Mouse (Mus musculus) olfactory bulb, adult 2 months (tissue): ENCODE data around the gene Wap. TPM values are rescaled to one million over a fixed set of nuclear protein-coding genes. Genes with fewer than 3 reads are reported as not detected.
A peak's percentile ranks its signal among the peaks of the same experiment; 100 is the strongest.
"Not testable (repeated sequence)": the region's sequence is repeated elsewhere in the genome, so short reads cannot be mapped to it uniquely, and the experiment has no call there.

Experiments used
- H3K27ac ChIP-seq: fragments of 200-500 bp; 2 replicates; pipeline ENCODE4 v1.5.1; 2012; ENCODE audit warnings: low read depth, low read length; ENCODE audit not compliant: insufficient read depth
- H3K4me1 ChIP-seq: fragments of 200-500 bp; 2 replicates; pipeline ENCODE4 v1.6.1; 2012; ENCODE audit warnings: low read length; ENCODE audit not compliant: control insufficient read depth, insufficient read depth
- H3K4me3 ChIP-seq: fragments of 200-500 bp; 2 replicates; pipeline ENCODE4 v1.5.1; 2012; ENCODE audit warnings: mild to moderate bottlenecking, low read depth, low read length, moderate library complexity; ENCODE audit not compliant: insufficient read depth
- CTCF ChIP-seq: fragments of 200-500 bp; IDR thresholded peaks from 2 replicates; pipeline ENCODE4 v1.5.1; 2012; ENCODE audit warnings: low read depth, mild to moderate bottlenecking, low read length, moderate library complexity; ENCODE audit not compliant: insufficient read depth
- POLR2A ChIP-seq: fragments of 200-500 bp; IDR thresholded peaks from 2 replicates; pipeline ENCODE4 v1.6.1; 2012; ENCODE audit warnings: mild to moderate bottlenecking, low read depth, low read length, moderate library complexity; ENCODE audit not compliant: insufficient read depth
- WGBS: fragments of 180-500 bp; shearing (Covaris S2); methylation state at CpG from one replicate; pipeline ENCODE4 v1.1.7; 2018; 5-methylcytosine and 5-hydroxymethylcytosine counted together
- polyA plus RNA-seq: library from polyadenylated mRNA; stranded (reverse); fragments of >200 nt; gene quantifications from 2 replicates; pipeline ENCODE4 v1.2.4, GENCODE M21; 2012; ENCODE audit warnings: low replicate concordance; ENCODE audit not compliant: missing spikeins, insufficient read depth, insufficient read length

Gene Wap
- polyA plus RNA-seq, 1 experiment = not detected

- WGBS = 42% methylated on average over 9 of the region's 9 CpGs
- Histone ChIP-seq H3K4me1 (no peaks in the 10 kb centered on the region), H3K27ac (no peak overlapping the region), H3K4me3 (no peak overlapping the region)
- no peak for TF ChIP-seq CTCF
- TF ChIP-seq POLR2A = no peak
Observed at GRCm38 (mm10) chr11:6669041-6669440, 30.6 kb upstream of the Wap start.

GRCm38 (mm10) chr11:6666634-6667033, 28.2 kb upstream of the Wap start:
- no peak overlapping the region for H3K27ac ChIP-seq
- no peak overlapping the region for H3K4me3 ChIP-seq
- WGBS = 79% methylated on average over 2 of the region's 2 CpGs
- no peaks in the 10 kb centered on the region for H3K4me1 ChIP-seq
- no peak for TF ChIP-seq CTCF
- no peak for TF ChIP-seq POLR2A

GRCm38 (mm10) chr11:6661206-6661605, 22.8 kb upstream of the Wap start:
- Histone ChIP-seq H3K4me3 (no peak overlapping the region), H3K4me1 (peaks cover 11% of the 10 kb centered on the region; the same call in 1 of the 2 replicates), H3K27ac (no peak overlapping the region)
- 81% methylated on average over 14 of the region's 14 CpGs for WGBS
- no peak for TF ChIP-seq POLR2A
- TF ChIP-seq CTCF = no peak

GRCm38 (mm10) chr11:6658271-6658670, 19.8 kb upstream of the Wap start, which contains the start of gene Ramp3:
Gene Ramp3 (plus strand): TSS chr11:6658521.
- TF ChIP-seq POLR2A = no peak
- no peak for TF ChIP-seq CTCF
- Histone ChIP-seq H3K4me3 (peak within 1 kb of the TSS; percentile 50), H3K27ac (no peak within 1 kb of the TSS), H3K4me1 (peaks cover 11% of the 10 kb centered on the region; the same call in 1 of the 2 replicates)
- under 1% methylated on average over 18 of the region's 18 CpGs for WGBS

GRCm38 (mm10) chr11:6654903-6655302, 16.5 kb upstream of the Wap start:
- TF ChIP-seq POLR2A (no peak), CTCF (no peak)
- Histone ChIP-seq H3K27ac (no peak overlapping the region), H3K4me3 (no peak overlapping the region), H3K4me1 (peaks cover 11% of the 10 kb centered on the region; the same call in 1 of the 2 replicates)
- WGBS = 0% methylated on average over 2 of the region's 2 CpGs

- H3K27ac ChIP-seq, H3K4me1 ChIP-seq, H3K4me3 ChIP-seq: not testable (repeated sequence)
- WGBS = 92% methylated on average over 3 of the region's 3 CpGs
Observed at GRCm38 (mm10) chr11:6652978-6653377, 14.5 kb upstream of the Wap start.

GRCm38 (mm10) chr11:6650519-6650918, 12.1 kb upstream of the Wap start:
- Histone ChIP-seq H3K4me1 (no peaks in the 10 kb centered on the region), H3K4me3 (no peak overlapping the region), H3K27ac (no peak overlapping the region)
- no peak for TF ChIP-seq POLR2A
- TF ChIP-seq CTCF = no peak
- WGBS = 75% methylated on average over 7 of the region's 7 CpGs

GRCm38 (mm10) chr11:6647831-6648724, 9.6 kb upstream of the Wap start:
- TF ChIP-seq CTCF = no peak
- no peak for TF ChIP-seq POLR2A
- Histone ChIP-seq H3K4me1 (no peaks in the 10 kb centered on the region), H3K27ac (no peak overlapping the region), H3K4me3 (no peak overlapping the region)
- 62% methylated on average over 9 of the region's 9 CpGs for WGBS

- TF ChIP-seq POLR2A (no peak), CTCF (no peak)
- no peaks in the 10 kb centered on the region for H3K4me1 ChIP-seq
- H3K27ac ChIP-seq = no peak overlapping the region
- no peak overlapping the region for H3K4me3 ChIP-seq
- WGBS = 71% methylated on average over 6 of the region's 6 CpGs
Observed at GRCm38 (mm10) chr11:6644566-6644965, 6.1 kb upstream of the Wap start.
